Mouse (Mus musculus) bone marrow, adult 2 months (tissue): ENCODE measurements at regions not wholly inside any gene's neighbourhood (a gene's known extent, or its start where the extent isn't known, plus 50 kb on each side); places are given as distances from the start of the nearest gene placed in this dataset.

ENCODE experiments used
- CTCF ChIP-seq: fragments of 200-500 bp; IDR thresholded peaks from 2 replicates; pipeline ENCODE4 v1.5.1; 2011; ENCODE audit warnings: low read length, control low read depth; ENCODE audit not compliant: control insufficient read depth, insufficient read depth
- POLR2A ChIP-seq: fragments of 200-500 bp; IDR thresholded peaks from 2 replicates; pipeline ENCODE4 v1.6.1; 2011; ENCODE audit warnings: low read depth, mild to moderate bottlenecking, control low read depth, low read length, borderline replicate concordance; ENCODE audit not compliant: control insufficient read depth

GRCm38 (mm10) chr11:31755858-31756257 lies 84.2 kb upstream of the Bod1 start:
- TF ChIP-seq CTCF (no peak), POLR2A (no peak)
